Mouse (Mus musculus) midbrain, embryonic 13.5 days (tissue): ENCODE results near the gene Fut1. TPM values are rescaled to one million over a fixed set of nuclear protein-coding genes. Genes with fewer than 3 reads are reported as not detected.
"Not testable (repeated sequence)": the region's sequence is repeated elsewhere in the genome, so short reads cannot be mapped to it uniquely, and the experiment has no call there.

ENCODE experiments used
- ATAC-seq: fragments of 200-750 bp; cut with Nextera tagmentation; 2 replicates; pipeline ENCODE4 v1.8.0; 2017; ENCODE audit warnings: mild to moderate bottlenecking, moderate TSS enrichment, moderate library complexity
- H3K27ac ChIP-seq: fragments of 300-500 bp; sonication (generic); 2 replicates; pipeline ENCODE4 v1.5.1; 2015; ENCODE audit warnings: inconsistent platforms, mild to moderate bottlenecking, moderate library complexity
- H3K27me3 ChIP-seq: fragments of 300-500 bp; sonication (generic); 2 replicates; pipeline ENCODE4 v1.6.1; 2015; ENCODE audit warnings: mild to moderate bottlenecking, inconsistent platforms
- H3K36me3 ChIP-seq: fragments of 300-500 bp; sonication (generic); 2 replicates; pipeline ENCODE4 v1.6.1; 2015; ENCODE audit warnings: mild to moderate bottlenecking, inconsistent platforms
- H3K4me1 ChIP-seq: fragments of 300-500 bp; sonication (generic); replicated peaks from 2 replicates; pipeline ENCODE4 v1.6.1; 2015; ENCODE audit warnings: inconsistent platforms
- H3K4me2 ChIP-seq: fragments of 300-500 bp; sonication (generic); replicated peaks from 2 replicates; pipeline ENCODE4 v1.6.1; 2015; ENCODE audit warnings: moderate library complexity, mild to moderate bottlenecking, inconsistent platforms
- H3K4me3 ChIP-seq: fragments of 300-500 bp; sonication (generic); replicated peaks from 2 replicates; pipeline ENCODE4 v1.5.1; 2015; ENCODE audit warnings: mild to moderate bottlenecking, inconsistent platforms
- H3K9ac ChIP-seq: fragments of 300-500 bp; sonication (generic); replicated peaks from 2 replicates; pipeline ENCODE4 v1.6.1; 2015; ENCODE audit warnings: mild to moderate bottlenecking, inconsistent platforms
- H3K9me3 ChIP-seq: fragments of 300-500 bp; sonication (generic); 2 replicates; pipeline ENCODE4 v1.6.1; 2016; ENCODE audit warnings: mild to moderate bottlenecking, inconsistent platforms
- WGBS: fragments of 180-500 bp; shearing (Covaris S2); methylation state at CpG from one replicate; pipeline ENCODE4 v1.1.7; 2015; 5-methylcytosine and 5-hydroxymethylcytosine counted together
- polyA plus RNA-seq: library from polyadenylated mRNA; unstranded; fragments of >200 nt; fragmentation: Nextera tagmentation; extraction: Ambion mirVana; gene quantifications from 2 replicates; pipeline ENCODE4 v1.2.1, GENCODE M21; 2015

Fut1 gene
- polyA plus RNA-seq, 1 experiment from 2014 or later = not detected

DNA sequence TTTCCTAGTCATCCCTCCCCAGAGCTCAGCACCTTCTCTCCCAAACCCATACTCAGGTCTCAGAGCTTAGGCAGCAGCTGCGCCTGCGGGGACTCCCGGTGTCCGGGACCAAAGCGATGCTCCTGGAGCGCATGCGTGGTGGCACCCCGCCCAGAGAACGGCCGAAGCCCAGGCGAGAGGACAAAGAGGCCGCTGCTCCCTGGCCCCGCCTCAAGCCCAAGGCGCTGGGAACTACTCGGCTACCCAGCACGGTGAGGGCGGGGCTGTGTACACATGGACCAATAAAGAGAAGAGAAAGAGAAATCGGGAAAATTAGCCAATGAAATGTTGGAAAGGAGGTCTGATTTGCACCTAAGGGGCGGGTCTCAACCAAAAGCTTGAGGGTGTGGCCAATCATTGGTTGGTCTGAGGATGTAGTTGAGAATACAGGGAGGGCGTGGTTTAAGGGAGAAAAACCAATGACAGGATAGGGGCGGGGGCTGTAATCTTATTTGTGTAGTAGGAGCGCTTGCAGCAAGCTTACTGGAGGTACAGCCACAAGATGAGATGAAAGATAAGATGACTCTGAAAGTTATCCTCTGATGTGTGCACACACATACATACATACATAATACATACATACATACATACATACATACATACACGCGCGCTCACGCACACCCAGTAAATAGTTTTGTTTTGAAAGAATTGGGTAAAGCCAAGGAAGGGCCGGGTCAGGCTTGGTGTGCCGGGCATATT is 26.5 kb downstream of the Fut1 start:
- Histone ChIP-seq H3K9ac (peak overlapping the region; percentile 86), H3K4me3 (peak overlapping the region; percentile 51), H3K36me3 (no peaks in the 10 kb centered on the region), H3K27ac (peak overlapping the region; percentile 95), H3K4me1 (peaks cover 31% of the 10 kb centered on the region), H3K27me3 (no peaks in the 10 kb centered on the region), H3K4me2 (peak overlapping the region; percentile 81), H3K9me3 (no peaks in the 10 kb centered on the region)
- peak; percentile 95 for ATAC-seq
- under 1% methylated on average over 28 of the region's 28 CpGs for WGBS

DNA sequence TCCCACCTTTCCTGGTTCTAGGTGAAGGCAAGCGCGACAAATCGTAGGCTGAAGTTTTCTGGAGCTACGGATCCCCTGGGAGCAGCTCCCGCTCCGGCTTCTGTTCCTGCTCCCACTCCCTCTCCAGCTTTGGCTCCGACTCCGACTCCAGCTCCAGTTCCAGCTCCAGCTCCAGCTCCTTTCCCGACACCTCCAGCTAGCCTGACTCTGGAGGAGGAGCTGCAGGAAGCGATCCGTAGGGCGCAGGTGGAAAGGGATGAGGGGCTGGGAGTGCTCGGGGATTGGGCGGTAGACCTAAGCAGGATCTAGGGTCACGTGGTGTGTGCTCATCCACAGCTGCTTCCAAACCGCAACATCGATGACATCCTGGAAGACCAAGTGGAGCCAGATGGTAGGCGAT is 27.1 kb downstream of the Fut1 start:
- Histone ChIP-seq H3K9me3 (no peaks in the 10 kb centered on the region), H3K4me1 (peaks cover 31% of the 10 kb centered on the region), H3K36me3 (no peaks in the 10 kb centered on the region), H3K27ac (peak overlapping the region; percentile 95), H3K4me2 (peak overlapping the region; percentile 81), H3K4me3 (peak overlapping the region; percentile 51), H3K9ac (peak overlapping the region; percentile 61), H3K27me3 (no peaks in the 10 kb centered on the region)
- ATAC-seq = peak; percentile 15
- 3% methylated on average over 18 of the region's 18 CpGs for WGBS

DNA sequence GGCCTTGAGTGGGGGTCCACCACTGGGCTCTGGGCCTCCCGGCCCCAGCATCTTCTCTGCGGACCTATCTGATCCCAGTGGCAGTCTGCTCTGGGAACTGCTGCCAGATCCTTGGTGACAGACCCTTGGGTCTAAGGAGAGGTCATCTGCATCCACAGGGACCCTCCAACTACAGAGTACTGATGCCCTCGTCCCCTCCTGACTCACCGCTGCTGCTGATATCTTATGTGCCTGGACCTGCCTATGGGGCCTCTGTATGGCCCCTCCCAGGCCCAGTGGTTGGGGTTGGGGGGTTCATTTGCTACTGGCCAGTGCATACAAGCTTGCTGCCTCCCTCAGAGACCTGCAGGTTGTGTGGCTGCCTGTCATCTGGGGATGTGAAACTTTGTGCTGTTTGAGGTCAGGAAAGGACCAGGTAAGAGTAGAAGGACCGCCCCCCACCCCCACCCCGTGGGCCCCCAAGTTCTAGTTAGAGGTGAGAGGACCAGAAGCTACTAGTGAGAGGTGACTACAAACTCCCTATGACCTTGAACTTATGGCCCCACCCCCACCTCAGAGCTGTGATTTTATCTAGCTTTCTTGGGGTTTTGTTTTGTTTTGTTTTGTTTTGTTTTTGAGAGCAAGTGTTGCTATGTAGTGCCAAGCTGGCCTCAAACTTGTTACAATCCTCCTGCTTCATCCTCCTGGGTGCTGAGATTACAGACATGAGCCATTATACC is 27.9 kb downstream of the Fut1 start:
- no peak for ATAC-seq
- 64% methylated on average over 6 of the region's 6 CpGs for WGBS
- H3K36me3 ChIP-seq = no peaks in the 10 kb centered on the region
- peak overlapping the region; percentile 61; the same call in 1 of the 2 replicates for H3K9ac ChIP-seq
- H3K4me3 ChIP-seq = peak overlapping the region; percentile 51; the same call in 1 of the 2 replicates
- no peaks in the 10 kb centered on the region for H3K27me3 ChIP-seq
- peak overlapping the region; percentile 81 for H3K4me2 ChIP-seq
- H3K27ac ChIP-seq = peak overlapping the region; percentile 95
- peaks cover 29% of the 10 kb centered on the region for H3K4me1 ChIP-seq
- no peaks in the 10 kb centered on the region for H3K9me3 ChIP-seq

DNA sequence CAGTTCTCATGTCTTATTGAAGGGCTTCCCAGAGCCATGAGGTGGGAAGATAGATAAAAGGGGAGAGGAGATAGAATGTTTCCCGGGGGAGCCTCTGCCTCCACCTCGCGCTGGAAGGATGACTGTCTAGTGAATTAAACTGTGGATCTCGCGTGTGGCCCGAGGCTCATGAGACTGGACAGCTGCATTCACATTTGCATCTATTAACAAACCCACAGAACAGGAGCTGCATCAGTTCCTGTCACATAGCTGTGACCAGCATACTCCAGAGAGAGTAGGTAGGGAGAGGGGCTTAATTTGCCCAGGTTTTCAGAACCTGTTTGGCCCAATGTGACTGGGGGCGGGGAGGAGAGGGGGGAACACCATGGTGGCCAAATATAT is 28.5 kb downstream of the Fut1 start:
- H3K9ac ChIP-seq = no peak overlapping the region
- no peaks in the 10 kb centered on the region for H3K9me3 ChIP-seq
- no peak overlapping the region for H3K4me2 ChIP-seq
- peaks cover 29% of the 10 kb centered on the region for H3K4me1 ChIP-seq
- WGBS = 59% methylated on average over 7 of the region's 7 CpGs
- no peak overlapping the region for H3K27ac ChIP-seq
- no peak overlapping the region for H3K4me3 ChIP-seq
- no peak for ATAC-seq
- H3K27me3 ChIP-seq = no peaks in the 10 kb centered on the region
- H3K36me3 ChIP-seq = no peaks in the 10 kb centered on the region

DNA sequence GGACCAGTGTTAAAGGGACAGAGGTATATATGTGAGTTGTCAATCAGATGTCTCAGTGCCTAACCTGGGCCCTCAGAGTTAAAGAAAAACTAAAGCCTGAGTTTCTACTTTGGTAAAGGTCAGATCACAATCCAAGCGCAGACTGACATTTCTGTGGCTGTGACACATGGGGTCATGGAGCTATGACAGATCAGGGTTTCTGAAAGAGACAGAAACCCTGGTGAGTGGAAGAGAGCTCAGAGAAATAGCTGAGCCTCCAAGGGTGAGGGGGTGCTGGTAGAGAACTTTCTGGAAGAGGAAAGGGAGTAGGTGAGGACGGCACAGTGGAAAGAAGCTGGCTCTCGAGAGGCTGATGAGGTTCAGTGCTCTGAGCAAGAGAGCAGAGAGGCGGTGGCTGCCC is 29.6 kb downstream of the Fut1 start:
- ATAC-seq = no peak
- H3K9ac ChIP-seq = no peak overlapping the region
- H3K36me3 ChIP-seq = no peaks in the 10 kb centered on the region
- 75% methylated on average over 4 of the region's 4 CpGs for WGBS
- H3K9me3 ChIP-seq = no peaks in the 10 kb centered on the region
- H3K27me3 ChIP-seq = no peaks in the 10 kb centered on the region
- no peak overlapping the region for H3K4me2 ChIP-seq
- H3K4me1 ChIP-seq = peaks cover 27% of the 10 kb centered on the region
- no peak overlapping the region for H3K4me3 ChIP-seq
- H3K27ac ChIP-seq = no peak overlapping the region

DNA sequence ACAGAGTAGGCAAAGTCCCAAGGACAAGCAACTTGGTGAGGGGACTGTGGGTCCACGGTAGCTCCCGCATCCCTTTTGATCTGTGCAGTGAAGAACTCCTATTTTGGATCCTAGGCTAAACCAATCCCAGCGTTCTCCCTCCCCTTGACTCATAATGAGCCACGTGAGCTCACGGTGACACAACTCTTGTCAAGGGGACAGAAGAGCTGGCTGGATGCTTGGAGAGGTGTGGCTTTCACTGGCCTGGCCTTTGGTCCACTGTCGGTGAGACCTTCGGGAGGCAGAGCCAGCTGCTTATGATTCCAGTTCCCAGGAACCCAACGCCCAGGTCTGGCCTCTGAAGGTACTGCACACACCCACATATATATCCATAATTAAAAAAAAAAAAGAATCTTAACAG is 32.3 kb downstream of the Fut1 start:
- Histone ChIP-seq H3K4me2 (no peak overlapping the region), H3K27ac (no peak overlapping the region), H3K36me3 (no peaks in the 10 kb centered on the region), H3K9ac (no peak overlapping the region), H3K27me3 (no peaks in the 10 kb centered on the region), H3K9me3 (no peaks in the 10 kb centered on the region), H3K4me3 (no peak overlapping the region), H3K4me1 (peaks cover 8% of the 10 kb centered on the region)
- ATAC-seq = no peak
- WGBS = 88% methylated on average over 8 of the region's 8 CpGs

DNA sequence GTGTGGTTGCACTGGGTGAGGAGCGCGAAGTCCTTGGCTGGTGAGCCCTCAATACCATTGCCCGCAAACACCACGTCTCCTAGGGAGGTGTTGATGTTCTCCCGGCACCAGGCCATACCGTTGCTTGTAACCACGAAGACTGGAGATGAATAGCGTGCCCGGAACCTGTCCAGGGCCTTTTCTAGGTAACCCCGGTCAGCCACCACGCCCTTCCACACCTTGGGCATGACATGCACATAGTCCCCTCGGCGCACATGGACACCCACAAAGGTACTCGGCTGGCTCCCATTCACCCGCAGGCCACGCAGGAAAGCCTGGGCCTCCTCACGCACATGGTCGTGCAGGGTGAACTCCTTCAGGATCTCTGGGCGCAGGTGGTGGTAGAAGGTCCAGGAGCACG is 33.4 kb downstream of the Fut1 start:
- not testable (repeated sequence) for H3K36me3 ChIP-seq, H3K4me2 ChIP-seq, H3K9me3 ChIP-seq, H3K4me1 ChIP-seq, H3K4me3 ChIP-seq, ATAC-seq, H3K27ac ChIP-seq, H3K9ac ChIP-seq, H3K27me3 ChIP-seq
- WGBS = 93% methylated on average over 20 of the region's 20 CpGs

DNA sequence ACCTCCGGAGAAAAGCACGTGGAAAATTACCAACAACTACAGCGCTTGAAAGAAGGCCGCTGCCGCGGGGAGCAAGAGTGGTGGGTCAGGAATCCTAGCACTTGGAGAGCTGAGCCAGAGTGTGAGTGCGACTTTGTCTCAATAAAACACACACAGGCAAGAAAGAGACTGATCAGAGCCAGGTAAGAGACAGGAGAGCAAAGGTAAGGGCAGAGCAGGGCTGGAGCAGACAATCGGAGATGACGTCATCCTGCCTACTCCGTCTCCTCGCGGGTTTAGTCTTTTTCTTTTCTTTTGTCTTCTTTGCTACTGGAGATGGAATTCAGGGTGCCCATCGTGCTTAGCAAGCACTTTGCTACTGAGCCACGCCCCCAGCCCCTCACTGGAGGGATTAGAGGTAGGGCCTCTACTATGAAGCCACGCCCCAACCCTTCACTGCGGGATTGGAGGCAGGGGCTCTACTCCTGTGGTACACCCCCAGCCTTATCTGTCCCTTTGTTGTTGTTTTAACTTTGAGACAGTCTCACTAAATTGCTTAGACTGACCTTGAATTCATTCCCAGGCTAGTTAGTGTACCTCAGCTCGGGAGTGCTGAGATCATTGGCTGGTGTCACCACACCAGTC is 37.4 kb downstream of the Fut1 start:
- Histone ChIP-seq H3K27ac (no peak overlapping the region), H3K36me3 (no peaks in the 10 kb centered on the region), H3K9ac (no peak overlapping the region), H3K27me3 (no peaks in the 10 kb centered on the region), H3K4me2 (peak overlapping the region; percentile 19), H3K4me1 (peaks cover 4% of the 10 kb centered on the region; the same call in 1 of the 2 replicates), H3K4me3 (no peak overlapping the region), H3K9me3 (0 out of 2 replicates have a peak, but pooled peaks cover 2% of the 10 kb centered on the region)
- no peak for ATAC-seq
- WGBS = 28% methylated on average over 17 of the region's 17 CpGs

- ATAC-seq = no peak
- Histone ChIP-seq H3K9ac (no peak overlapping the region), H3K9me3 (0 out of 2 replicates have a peak, but pooled peaks cover 2% of the 10 kb centered on the region), H3K4me2 (no peak overlapping the region), H3K36me3 (no peaks in the 10 kb centered on the region), H3K27me3 (no peaks in the 10 kb centered on the region), H3K27ac (no peak overlapping the region), H3K4me3 (no peak overlapping the region), H3K4me1 (no peaks in the 10 kb centered on the region)
- WGBS = 86% methylated on average over 11 of the region's 11 CpGs
These were observed 43.8 kb downstream of the Fut1 start for GRCm38 (mm10) chr7:45660746-45661478.

- not testable (repeated sequence) for ATAC-seq, H3K27me3 ChIP-seq, H3K9ac ChIP-seq, H3K4me2 ChIP-seq, H3K4me1 ChIP-seq, H3K27ac ChIP-seq, H3K9me3 ChIP-seq, H3K36me3 ChIP-seq, H3K4me3 ChIP-seq
- 88% methylated on average over 6 of the region's 6 CpGs for WGBS
These were observed 44.6 kb downstream of the Fut1 start for GRCm38 (mm10) chr7:45661702-45662101.

DNA sequence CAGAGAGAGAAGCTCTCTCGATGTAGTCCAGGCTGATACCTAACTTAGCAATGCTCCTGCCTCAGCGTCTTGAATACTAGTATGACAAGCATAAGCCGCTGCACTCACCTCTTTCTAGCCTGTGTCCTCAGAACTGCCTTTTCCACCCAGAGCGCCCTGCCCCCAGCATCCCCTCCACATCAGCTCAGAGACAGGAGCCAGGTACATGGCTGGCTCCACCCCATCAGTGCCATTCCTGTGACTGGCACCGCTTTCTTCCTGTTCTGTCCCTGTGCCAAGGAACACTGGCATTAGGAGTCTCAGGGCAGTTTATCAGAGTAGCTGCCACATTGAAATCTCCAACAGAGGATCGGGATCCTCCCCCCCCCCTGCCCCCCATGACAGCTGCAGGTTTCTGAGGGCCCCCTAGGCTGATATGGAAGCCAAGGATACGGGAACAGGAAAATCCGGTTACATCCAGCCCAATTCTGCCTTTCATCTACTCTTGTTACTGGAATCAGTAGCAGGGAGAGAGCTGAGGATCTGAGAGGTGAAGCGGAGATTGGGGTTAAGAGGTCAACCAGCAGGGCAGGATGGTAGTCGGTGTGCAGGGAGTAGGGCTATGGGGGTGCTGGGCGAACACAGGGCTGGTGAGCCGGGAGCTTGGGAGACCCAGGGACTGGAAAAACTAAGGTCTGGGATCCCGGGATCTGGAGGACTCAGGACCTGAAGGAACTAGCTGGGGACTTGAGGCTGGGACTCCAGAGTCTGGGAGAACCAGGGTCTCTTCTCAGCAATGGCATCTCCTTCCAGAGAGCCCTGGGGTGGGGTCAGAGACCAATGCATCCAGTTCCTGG is 48.4 kb downstream of the Fut1 start:
- H3K27ac ChIP-seq = no peak overlapping the region
- no peaks in the 10 kb centered on the region for H3K27me3 ChIP-seq
- no peak overlapping the region for H3K9ac ChIP-seq
- no peaks in the 10 kb centered on the region for H3K36me3 ChIP-seq
- ATAC-seq = no peak
- no peaks in the 10 kb centered on the region for H3K9me3 ChIP-seq
- WGBS = 57% methylated on average over 13 of the region's 13 CpGs
- no peak overlapping the region for H3K4me3 ChIP-seq
- no peaks in the 10 kb centered on the region for H3K4me1 ChIP-seq
- no peak overlapping the region for H3K4me2 ChIP-seq
